Mouse (Mus musculus) cerebral cortex, adult 2 months (tissue): Measurements from ENCODE around the gene Nudt1.

Experiments
- WGBS: fragments of 180-500 bp; shearing (Covaris S2); methylation state at CpG from one replicate; pipeline ENCODE4 v1.1.7; 2018; 5-methylcytosine and 5-hydroxymethylcytosine counted together

The Nudt1 gene

DNA sequence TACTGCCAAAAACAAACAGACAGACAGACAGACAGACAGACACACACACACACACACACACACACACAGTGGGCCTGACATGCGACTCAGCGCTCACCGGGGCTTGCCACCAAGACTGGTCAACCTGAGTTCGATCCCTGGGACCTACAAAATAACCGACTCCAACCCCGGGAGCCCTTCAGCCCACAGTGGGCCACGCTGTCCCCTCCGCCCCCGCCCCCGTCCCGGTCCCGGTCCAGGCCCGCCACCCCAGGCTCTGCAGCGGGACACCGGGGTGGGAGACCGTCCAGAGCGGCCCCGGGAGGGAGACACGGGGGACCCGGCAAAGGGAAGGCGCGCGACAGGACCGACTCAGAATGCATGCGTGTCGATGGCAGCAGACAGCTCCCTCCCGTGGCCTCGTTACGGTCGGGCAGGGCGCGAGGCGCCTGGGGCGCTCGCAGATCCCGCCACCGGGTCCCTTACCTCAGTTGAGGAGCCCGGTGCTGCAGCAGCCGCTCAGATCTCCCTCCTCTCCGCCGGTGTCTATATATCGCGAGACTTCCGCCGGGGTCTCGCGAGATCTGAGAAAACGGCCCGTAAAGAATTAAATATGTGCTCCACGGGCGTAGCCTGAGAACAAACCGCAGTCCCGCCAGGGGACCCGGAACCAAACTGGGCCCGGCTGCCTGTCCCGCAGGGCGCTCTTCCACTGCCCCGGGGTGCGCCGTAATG, at the start of gene Nudt1, which contains the start of gene Mad1l1:
Gene Nudt1 (plus strand): TSS at position 615 of the 714 bp plus-strand sequence.
Gene Mad1l1 (minus strand): TSS at position 511 of the 714 bp plus-strand sequence.
- 1% methylated on average over 60 of the region's 60 CpGs for WGBS

DNA sequence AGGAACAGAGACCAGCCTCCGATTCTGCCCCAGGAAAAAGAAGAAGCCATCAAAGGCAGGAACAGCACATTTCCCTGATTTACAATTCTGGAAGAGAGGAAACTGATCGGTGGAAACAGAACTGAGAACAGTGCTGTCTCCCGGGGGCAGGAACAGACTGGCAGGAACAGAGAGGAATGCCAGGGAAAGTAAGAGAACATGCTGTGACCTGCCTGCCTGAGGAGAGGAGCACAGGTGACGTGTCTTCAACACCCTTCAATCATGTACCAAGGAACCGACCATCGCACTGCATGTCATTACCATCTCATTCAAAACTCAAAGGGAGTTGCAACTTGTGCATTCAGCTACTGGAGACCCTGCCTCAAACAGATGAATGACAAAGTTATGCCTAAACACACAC, 44.7 kb upstream of the Nudt1 start:
- WGBS, result 77% methylated on average over 6 of the region's 6 CpGs

DNA sequence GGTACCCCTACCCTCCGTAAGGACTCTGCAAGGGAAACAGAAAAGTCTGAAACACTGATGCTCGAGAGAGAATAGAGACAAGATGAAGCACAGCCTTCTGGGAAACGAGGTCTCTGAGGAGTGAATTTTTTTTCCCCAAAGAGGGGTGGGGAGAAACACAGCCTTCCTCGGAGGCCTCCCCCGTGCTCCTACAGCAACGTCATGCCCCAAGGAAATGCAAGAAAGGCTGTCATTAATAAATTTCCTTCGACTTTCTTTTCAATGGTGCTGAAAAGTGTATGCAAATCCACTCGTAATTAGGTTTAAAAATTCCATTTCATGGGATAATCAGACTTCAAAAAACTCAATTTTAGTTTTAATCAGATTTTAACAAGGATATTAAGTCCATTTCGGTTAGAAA, 41.3 kb upstream of the Nudt1 start:
- WGBS, result 80% methylated on average over 9 of the region's 9 CpGs

DNA sequence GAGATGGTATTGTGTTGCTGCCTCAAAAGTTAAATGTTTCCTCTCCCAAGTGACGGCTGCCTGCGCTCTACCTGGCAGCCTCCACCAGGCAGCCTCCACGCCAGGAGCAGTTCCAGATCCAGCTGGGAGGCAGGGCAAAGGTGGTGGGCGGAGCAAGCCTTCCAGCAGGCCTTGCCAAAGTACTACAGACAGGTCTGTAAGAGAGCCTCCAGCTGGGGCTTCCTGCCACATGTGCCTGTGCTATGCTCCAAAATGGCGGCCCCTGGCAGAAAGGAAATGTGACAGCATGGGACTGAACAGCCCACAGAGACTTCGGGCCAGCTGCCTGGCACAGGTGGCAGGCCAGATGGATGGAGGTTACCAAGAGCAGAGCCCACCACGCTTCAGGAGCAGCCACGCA, 39.1 kb upstream of the Nudt1 start:
- WGBS, result 79% methylated on average over 8 of the region's 8 CpGs

DNA sequence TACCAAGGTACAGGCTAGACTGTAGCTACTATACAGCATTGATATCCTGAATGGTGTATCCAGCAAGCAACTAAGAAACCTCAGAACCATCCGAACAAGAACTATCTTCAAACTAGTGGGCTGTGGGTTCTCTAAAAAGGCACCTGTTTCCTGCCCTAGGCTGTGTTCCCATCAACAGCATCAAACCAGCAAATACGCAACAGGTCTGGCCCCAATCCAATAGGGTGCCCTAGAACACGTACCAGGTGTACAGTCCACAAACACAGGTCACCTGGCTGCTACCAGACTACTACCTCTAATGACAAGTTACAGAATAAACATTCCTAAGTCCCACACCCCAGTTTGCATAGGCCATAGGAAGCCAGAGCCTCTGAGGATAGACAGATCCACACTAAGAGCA, 38.6 kb upstream of the Nudt1 start:
- 98% methylated on average over 3 of the region's 3 CpGs for WGBS

DNA sequence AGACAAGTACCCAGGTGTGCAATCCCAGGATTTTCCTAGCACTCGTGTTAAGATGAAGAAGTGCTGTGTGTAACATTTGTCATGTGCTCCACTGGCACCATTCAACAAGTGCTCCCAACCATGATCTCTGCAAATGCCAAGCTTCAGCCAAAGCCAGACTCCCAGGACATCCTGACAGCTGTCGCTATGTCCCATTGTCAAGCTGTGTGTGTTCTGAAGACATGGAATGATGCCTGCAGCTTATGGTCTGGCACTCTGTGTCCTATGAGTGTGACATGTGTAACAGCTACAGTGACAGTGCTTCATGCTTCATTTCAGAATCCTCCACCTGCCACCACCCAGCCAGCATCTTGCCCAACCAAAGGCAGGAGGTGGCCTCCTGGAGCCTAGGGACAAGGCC, 37.4 kb upstream of the Nudt1 start:
- WGBS, result 94% methylated on average over 2 of the region's 2 CpGs

DNA sequence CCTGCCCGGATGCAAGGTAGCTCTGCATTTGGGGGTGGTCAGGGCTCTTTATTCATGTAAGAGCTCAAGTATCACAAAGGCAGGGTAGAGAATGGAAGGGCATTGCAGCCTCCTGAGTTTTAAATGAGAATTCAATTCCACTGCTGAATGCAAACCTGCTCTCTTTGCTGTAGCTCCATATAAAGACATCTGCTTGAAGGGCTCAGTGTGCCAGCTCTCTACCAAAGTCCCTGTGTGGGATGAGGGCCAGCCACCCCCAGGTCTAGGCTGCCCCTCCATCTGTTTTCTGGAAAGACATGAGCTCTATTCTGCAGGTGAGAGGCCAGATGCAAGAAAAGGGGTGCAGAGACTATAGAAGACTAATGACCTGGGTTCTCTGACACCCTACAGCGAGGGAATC, 36.7 kb upstream of the Nudt1 start:
- WGBS, result 80% methylated on average over 2 of the region's 2 CpGs

DNA sequence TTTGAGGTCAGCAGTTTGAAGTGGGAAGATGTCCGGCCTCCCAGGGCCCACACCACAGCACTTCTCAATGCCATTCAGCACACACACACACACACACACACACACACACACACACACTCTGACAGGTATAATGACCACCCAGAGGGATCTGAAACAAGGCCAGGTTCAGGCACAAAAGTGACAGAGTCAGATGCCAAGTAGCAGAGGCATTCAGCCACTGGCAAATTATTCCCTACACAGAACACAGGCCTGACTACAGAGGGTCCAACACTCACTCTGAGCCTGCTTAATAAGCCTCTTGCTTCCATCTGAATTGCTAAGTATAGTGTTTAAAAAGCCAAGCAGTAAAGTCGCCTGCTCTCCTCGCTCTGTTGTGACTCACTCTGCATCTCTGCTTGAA, 33.2 kb upstream of the Nudt1 start:
- WGBS, result 66% methylated on average over 3 of the region's 3 CpGs

DNA sequence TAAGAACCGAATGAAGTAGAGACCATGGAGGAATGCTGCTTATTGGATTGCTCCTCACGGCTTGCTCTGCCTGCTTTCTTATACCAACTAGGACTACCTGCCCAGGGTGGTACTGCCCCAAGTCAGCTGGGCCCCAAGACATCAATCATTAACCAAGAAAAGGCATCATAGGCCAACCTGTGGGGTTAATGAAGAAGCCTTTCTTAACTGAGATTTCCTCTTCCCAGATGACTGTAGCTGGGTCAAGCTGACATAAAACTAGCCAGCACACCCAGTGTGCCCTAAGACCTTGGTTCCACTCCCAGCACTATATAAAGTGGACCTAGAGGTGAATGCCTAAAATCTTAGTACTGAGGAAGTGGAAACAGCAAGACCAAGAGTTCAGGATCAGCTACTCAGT, 32.3 kb upstream of the Nudt1 start:
- 97% methylated on average over 2 of the region's 2 CpGs for WGBS

DNA sequence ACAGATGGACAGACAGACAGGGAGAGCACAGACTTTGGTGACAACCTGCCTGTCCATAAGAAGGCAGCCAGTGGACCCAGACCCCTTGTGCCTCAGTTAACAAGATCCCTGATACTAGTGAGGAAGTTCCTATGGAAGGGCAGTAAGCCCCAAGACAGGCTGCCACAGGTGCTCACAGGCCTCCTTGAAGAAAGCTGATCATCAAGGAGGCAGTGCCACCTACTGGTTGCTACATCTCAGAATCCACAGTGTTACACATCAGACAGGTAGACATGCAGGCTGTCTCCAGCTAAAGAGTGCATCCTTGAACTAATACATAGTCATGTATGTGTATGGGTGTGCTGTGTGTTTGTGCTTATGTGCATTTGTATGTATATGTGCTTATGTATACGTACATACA, 29.3 kb upstream of the Nudt1 start:
- WGBS, result 97% methylated on average over 1 of the region's 1 CpGs

DNA sequence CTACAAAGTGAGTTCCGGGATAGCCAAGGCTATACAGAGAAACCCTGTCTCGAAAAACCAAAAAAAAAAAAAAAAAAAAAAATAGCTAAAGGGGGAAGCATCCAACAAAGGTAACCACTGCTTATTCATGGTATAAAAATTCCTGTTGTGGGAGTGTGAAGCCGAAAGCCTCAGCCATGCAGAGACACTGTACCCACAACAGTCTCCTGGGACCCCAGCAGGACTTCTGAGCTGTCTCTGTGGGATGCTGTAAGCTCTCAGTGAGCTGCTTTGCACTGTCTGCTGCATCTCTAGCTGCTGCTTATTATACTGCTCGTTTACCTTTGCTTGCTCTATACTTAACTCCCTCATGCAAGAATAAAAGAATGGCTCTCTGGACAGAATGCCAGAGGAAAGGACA, 23.2 kb upstream of the Nudt1 start:
- 79% methylated on average over 4 of the region's 4 CpGs for WGBS

DNA sequence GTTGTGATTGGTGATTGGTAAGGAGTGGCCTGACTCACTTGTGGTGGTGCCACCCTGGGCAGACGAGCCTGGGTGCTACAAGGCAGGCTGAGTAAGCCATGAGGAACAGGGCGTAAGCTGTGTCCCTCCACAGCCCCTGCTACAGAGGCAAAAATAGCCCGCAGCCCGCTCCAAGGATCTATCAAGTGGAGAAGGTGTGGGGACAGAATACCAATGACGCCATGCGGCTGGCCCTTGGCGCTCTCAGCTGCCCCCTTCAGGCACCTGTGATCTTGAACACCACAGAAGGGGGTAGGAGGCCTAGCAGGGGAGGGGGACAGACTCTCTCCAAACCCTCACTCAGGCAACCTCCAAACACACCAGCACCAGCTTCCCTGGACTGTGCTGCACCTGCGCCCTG, 15.4 kb upstream of the Nudt1 start:
- WGBS, result 72% methylated on average over 8 of the region's 8 CpGs

DNA sequence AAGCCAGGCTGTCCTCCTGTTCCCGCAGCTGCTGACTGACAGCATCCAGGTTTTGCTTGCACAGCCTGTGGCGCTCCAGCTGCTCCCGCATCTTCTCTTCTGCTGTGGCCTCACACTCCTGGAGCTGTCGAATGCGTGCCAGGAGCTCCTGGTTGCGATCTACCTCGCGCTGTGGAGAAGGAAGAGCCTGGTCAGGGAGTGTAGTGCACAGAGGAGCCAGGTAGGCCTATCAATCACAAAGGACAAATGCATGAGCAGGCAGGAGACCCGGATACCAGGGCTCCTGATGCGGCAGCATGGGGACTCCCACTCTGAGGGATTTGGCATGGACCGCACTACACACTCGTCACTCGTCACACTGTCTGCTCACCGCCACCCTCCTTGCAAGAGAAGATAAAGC, 13.9 kb upstream of the Nudt1 start:
- WGBS, result 89% methylated on average over 14 of the region's 14 CpGs

DNA sequence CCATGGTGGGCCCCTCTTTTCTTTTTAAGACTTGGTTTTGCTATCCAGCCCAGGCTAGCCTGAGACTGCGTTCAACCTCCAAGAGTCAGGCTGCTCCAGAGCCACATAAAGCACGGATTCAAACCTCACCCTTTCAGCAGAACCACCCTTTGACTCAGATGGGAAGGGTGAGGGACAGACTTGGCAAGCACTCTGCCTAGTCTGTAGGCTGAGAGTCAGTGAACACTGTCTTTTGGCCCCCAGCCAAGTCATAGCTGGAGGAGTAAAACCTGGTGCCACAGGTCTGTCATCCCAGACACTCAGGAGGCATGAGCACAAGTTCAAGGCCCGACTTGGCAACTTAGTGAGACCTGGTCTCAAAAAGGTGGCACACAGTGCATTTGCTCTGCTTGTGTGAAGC, 4.7 kb upstream of the Nudt1 start:
- WGBS, result 84% methylated on average over 3 of the region's 3 CpGs

DNA sequence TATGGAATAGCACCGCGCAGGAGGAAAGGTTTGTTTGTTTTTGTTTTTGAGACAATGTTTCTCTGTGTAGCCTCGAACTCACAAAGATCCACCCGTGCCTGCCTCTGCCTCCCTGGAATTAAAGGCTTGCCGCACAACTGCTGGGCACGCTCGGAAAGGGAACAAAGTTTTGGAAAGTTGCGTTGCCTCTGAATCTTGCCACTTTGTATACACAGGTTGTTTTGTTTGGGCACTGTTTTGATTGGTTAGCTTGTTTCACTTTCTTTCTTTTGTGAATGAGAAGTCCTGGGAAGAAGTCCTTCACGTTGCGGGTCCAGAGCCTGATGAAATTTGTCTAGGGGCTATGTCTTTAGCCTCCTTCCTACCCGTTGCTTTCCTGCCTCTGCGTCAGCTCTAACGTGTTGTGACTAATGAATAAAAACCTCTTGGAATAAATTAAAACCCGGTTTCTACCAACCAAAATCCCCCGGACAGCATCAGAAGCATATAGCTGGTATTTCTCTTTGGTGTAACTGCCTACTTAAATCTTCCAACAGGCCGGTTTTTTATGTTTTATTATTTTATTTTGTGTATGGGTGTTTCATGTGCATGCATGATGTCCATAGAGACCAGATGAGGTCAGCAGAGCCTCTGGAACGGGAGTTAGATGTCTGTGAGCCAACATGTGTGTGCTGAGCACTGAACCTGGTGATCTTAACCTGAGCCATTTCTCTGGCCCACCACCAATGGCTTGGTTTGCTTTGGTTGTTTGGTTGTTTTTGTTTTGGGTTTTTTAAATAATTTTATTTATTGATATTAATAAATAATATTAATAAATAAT, 510 bp downstream of the Nudt1 start:
- WGBS, result under 1% methylated on average over 17 of the region's 17 CpGs

DNA sequence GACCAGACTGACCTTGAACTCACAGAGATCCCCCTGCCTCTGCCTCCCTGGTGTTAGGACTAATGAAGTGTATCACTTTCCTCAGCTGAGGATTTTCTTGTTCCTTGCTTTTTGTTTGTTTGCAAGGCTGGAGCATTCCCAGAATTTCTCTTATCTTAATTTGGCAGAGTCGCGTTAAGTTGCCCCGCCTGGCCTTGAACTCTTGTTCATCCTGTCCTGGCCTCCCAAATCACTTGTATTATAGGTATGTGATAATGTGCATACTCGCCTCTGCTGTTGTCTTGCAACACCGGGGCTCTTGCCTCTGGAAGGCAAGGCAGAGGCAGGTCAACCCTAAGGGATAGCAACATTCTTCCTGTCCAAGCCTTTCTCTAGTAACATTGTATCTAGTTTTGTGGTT, 2.6 kb downstream of the Nudt1 start:
- 94% methylated on average over 5 of the region's 5 CpGs for WGBS

DNA sequence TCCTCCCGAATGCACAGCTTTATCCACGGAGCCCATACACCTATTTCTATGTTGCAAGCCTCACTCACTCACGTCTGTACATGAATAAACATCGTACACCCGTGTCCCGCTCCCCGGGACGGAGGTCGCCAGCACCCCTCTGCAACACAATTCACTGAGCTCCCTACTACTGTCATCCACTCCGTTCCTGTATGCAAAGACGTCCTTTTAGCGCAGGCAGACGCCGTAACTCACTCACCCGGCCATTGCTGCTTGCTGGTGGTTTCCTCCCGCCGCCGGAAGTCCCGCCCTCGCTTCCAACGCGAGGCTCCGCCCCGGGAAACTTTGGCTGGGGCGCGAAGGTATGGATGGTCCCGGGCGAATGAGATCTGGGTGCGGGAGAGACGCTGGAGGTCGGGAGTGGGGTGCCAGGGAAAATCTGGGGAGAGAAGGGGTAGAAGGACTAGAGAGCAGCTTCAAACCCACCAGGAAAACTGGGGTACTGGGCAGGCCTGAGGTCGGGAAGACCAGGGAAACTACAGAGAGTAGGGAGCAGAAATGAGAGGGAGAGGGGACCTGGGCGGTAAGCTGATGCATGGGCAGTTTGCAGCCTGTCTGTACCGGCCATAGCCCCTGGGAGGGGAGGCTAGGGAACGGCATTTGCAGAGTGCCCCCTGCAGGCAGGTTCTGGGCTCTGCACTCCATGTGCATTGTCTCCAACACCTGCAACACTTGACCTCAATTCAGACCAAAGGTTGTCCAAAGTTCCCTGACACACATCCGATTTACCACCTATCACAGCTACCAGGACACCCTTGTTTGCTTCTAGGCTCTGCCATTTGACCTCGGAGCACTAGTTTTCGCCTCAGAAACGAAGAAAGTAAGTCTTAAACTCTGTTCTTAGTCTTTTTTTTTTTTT, 10.4 kb downstream of the Nudt1 start, which contains the start of gene Mrm2:
Gene Mrm2 (minus strand): TSS at position 284 of the 898 bp plus-strand sequence.
- WGBS, result 2% methylated on average over 39 of the region's 39 CpGs

DNA sequence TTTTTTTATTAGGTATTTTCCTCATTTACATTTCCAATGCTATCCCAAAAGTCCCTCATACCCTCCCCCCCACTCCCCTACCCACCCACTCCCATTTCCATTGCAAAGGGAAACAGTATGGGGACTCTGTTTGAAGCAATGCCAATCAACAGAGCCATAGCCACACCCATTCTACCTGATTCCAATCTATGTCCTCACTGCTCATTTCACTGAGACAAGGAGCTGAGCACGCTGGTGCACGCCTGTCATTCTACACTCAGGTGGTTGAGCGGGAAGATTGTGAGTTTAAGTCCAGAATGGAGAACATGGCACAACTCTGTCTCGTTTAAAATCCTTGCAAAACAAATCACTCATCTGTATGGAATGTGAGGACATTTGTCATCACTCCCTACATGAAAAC, 11.1 kb downstream of the Nudt1 start:
- WGBS, result 67% methylated on average over 4 of the region's 4 CpGs

DNA sequence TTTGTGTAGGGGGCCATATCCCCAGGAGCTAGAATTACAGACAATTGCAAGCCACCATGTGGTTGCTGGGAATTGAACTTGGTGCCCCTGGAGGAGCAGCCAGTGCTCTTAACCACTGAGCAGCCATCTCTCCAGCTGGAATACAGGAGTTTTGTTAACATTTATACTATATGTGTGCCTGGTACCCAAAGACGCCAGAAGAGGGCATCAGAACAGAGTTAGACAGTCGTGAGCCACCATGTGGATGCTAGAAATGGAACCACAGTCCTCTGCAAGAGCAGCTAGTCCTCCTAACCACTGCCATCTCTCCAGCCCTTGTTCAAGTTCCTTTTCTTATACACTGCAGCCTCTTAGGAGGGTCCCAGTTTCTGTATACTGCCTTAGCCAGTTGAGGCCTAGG, 12.2 kb downstream of the Nudt1 start:
- WGBS, result 31% methylated on average over 2 of the region's 2 CpGs

DNA sequence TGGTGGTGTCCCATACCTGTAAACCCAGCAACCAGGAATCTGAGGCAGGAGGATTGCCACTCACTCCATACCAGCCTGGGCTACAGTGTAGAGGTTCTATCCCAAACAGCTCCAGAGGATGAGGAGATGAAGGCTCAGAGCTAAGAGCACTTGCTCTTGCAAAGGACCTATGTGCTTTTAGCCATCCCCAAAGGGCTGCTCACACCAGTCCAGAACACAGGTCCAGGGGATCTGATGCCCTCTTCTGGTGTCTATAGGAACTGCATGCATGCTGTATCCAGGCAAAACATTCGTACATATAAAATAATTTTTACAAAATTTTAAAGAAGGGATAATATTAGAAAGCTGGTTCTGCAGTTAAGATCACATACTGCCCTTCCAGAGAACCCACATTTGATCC, 15.2 kb downstream of the Nudt1 start:
- 72% methylated on average over 1 of the region's 1 CpGs for WGBS

DNA sequence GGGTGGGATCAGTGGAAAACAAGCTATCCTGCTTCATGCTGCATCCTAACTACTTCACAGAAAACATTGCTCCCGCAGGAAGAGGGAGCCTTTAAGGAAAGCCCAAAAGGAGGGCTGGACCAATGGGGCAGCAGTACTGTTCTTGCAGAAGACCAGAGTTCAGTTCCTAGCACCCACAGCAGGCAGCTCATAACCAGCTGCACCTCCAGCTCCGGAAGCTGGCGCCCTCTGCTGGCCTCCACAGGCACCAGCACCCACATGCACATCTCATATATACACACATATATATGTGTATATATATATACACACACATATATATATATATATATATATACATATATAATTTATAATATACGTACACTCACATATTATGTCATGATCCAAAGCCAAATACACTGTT, 17.3 kb downstream of the Nudt1 start:
- 96% methylated on average over 4 of the region's 4 CpGs for WGBS

DNA sequence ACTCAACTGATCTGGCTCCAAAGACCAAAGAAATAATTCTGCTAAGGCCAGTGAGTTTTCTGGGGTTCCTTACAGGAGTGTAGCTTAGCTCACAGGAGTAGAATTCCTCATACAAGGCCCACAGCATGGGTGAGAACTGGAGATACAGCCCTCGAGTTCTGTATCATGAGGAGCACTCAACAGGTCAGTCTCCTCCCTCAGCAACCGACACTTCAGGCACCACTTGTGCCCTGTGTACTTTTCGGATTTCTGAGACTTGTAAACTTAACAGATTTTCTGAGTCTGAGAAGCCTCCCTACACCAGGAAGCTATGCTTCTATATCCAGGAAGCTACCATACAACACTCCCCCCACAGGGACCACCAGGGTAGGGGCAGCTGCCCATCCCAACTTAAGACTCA, 18.4 kb downstream of the Nudt1 start:
- 89% methylated on average over 3 of the region's 3 CpGs for WGBS
